Mouse (Mus musculus) limb, embryonic 15.5 days (tissue): ENCODE data around the gene Cox8b. TPM values are rescaled to one million over a fixed set of nuclear protein-coding genes. Genes with fewer than 3 reads are reported as not detected.
A peak's percentile ranks its signal among the peaks of the same experiment; 100 is the strongest.

Experiments used
- ATAC-seq: fragments of 200-750 bp; cut with Nextera tagmentation; 2 replicates; pipeline ENCODE4 v1.8.0; 2017; ENCODE audit warnings: low read depth, moderate TSS enrichment; ENCODE audit not compliant: insufficient number of reproducible peaks, low FRiP score, low TSS enrichment
- H3K27ac ChIP-seq: fragments of 300-500 bp; sonication (generic); 2 replicates; pipeline ENCODE4 v1.5.1; 2015; ENCODE audit warnings: moderate library complexity, mild to moderate bottlenecking, inconsistent platforms
- H3K27me3 ChIP-seq: fragments of 300-500 bp; sonication (generic); 2 replicates; pipeline ENCODE4 v1.6.1; 2015; ENCODE audit warnings: inconsistent platforms
- H3K36me3 ChIP-seq: fragments of 300-500 bp; sonication (generic); 2 replicates; pipeline ENCODE4 v1.6.1; 2015; ENCODE audit warnings: inconsistent platforms
- H3K4me1 ChIP-seq: fragments of 300-500 bp; sonication (generic); 2 replicates; pipeline ENCODE4 v1.6.1; 2015; ENCODE audit warnings: inconsistent platforms
- H3K4me2 ChIP-seq: fragments of 300-500 bp; sonication (generic); 2 replicates; pipeline ENCODE4 v1.6.1; 2015; ENCODE audit warnings: mild to moderate bottlenecking, inconsistent platforms
- H3K4me3 ChIP-seq: fragments of 300-500 bp; sonication (generic); 2 replicates; pipeline ENCODE4 v1.5.1; 2015; ENCODE audit warnings: mild to moderate bottlenecking, inconsistent platforms
- H3K9ac ChIP-seq: fragments of 300-500 bp; sonication (generic); 2 replicates; pipeline ENCODE4 v1.6.1; 2015; ENCODE audit warnings: inconsistent platforms
- H3K9me3 ChIP-seq: fragments of 300-500 bp; sonication (generic); 2 replicates; pipeline ENCODE4 v1.6.1; 2016; ENCODE audit warnings: inconsistent platforms
- WGBS: fragments of 180-500 bp; shearing (Covaris S2); methylation state at CpG from one replicate; pipeline ENCODE4 v1.1.7; 2015; 5-methylcytosine and 5-hydroxymethylcytosine counted together
- polyA plus RNA-seq: library from polyadenylated mRNA; unstranded; fragments of >200 nt; fragmentation: Nextera tagmentation; extraction: Ambion mirVana; gene quantifications from 2 replicates; pipeline ENCODE4 v1.2.1, GENCODE M21; 2015

Cox8b gene
- polyA plus RNA-seq, result 19.6 and 58.3 TPM in 2 replicates

DNA sequence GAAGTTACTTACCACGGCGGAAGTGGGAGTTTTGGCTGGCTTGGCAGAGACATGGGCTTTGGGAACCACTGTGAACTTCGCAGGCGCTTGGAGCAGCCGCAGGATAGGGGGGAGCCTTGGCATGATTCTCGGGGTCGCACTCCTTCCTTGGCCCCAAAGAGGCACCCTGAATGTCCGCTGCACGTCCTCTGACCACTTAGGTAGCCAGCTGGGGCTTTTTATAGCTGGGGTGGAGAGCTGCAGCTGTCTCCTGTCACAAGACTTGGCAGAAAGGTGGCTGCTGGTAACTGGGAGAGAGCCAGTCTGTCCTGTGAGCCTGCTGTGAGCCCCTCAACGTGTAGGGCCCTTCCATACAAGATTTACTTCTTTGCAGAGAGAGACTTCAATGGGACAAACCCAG is at the start of gene Cox8b:
Gene Cox8b (minus strand): TSS at position 227 of the 400 bp plus-strand sequence.
- Histone ChIP-seq H3K4me2 (no peak within 1 kb of the TSS), H3K36me3 (peaks cover 40% of the 10 kb centered on the region), H3K27me3 (no peaks in the 10 kb centered on the region), H3K9me3 (no peaks in the 10 kb centered on the region), H3K4me1 (0 out of 2 replicates have a peak, but pooled peaks cover 7% of the 10 kb centered on the region), H3K4me3 (no peak within 1 kb of the TSS), H3K27ac (peak within 1 kb of the TSS; percentile 8; the same call in 1 of the 2 replicates), H3K9ac (no peak within 1 kb of the TSS)
- 68% methylated on average over 10 of the region's 10 CpGs for WGBS
- no peak for ATAC-seq

DNA sequence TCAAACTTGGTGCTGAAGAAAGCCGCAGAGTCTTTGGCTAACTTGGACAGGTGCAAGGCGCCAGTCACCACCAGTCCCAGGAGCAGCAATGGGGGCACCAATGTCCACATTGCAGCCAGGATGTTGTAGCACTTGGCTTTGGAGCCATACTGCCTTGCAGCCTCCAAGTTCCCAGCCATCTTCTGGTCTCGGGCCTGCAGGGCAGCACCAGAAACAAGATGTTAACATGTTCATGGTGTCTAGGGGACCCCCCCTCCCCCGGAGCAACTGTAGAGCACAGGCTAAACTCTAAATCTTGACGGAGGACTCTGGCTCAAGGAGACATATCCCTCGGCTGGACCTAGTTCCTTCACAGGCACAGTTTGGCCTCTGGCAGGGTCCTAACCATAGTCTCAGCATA is 49.0 kb upstream of the Cox8b start:
- Histone ChIP-seq H3K36me3 (peaks cover 61% of the 10 kb centered on the region), H3K9ac (no peak overlapping the region), H3K4me1 (peaks cover 45% of the 10 kb centered on the region), H3K27me3 (no peaks in the 10 kb centered on the region), H3K27ac (no peak overlapping the region), H3K4me3 (no peak overlapping the region), H3K4me2 (no peak overlapping the region), H3K9me3 (no peaks in the 10 kb centered on the region)
- no peak for ATAC-seq
- WGBS, result 83% methylated on average over 6 of the region's 6 CpGs

DNA sequence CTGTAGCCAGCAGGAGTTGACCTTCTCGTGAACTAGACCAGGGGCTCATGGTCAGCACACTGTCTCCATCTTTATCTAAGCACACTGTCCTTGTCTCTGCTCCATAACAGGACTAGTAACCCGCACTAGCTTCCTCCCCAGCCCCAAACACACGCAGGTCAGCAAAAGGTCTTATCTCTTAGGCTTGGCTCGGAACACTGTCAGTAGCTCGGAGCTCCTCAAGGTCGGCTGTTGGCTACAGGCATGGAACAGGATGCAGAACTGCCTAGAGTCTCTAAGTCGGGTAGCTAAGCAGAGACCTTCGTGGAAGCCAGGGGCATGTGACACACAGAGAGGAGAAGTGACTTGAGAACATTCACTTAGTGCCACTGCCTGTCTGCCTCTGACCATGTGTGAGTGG is 47.9 kb upstream of the Cox8b start:
- H3K9me3 ChIP-seq, result no peaks in the 10 kb centered on the region
- H3K4me3 ChIP-seq, result no peak overlapping the region
- no peak overlapping the region for H3K4me2 ChIP-seq
- peaks cover 36% of the 10 kb centered on the region for H3K4me1 ChIP-seq
- 81% methylated on average over 8 of the region's 8 CpGs for WGBS
- H3K9ac ChIP-seq, result no peak overlapping the region
- peaks cover 60% of the 10 kb centered on the region for H3K36me3 ChIP-seq
- H3K27me3 ChIP-seq, result no peaks in the 10 kb centered on the region
- no peak overlapping the region for H3K27ac ChIP-seq
- no peak for ATAC-seq

DNA sequence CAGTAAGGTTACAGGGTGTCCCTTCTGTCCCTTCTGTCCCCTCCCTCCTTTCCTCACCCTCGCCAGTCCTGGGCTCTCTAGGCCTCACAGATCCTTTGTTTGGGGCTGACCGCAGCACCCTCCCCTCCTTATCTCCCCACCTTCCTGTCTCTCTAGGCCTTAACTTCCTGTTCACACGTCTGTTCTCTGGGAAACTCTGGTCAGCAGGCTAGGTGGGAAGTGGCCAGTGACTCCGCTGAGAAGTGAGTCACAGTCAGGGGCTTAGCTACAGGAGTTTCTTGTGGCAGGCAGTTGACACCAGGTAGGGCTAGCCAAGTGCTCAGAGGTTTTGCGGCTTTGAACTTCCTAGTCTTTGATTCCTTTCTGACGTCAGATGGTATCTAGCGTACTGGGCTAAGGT is 46.7 kb upstream of the Cox8b start:
- no peak overlapping the region for H3K4me3 ChIP-seq
- 57% methylated on average over 7 of the region's 7 CpGs for WGBS
- peaks cover 56% of the 10 kb centered on the region for H3K36me3 ChIP-seq
- H3K27me3 ChIP-seq, result no peaks in the 10 kb centered on the region
- no peak overlapping the region for H3K4me2 ChIP-seq
- H3K9me3 ChIP-seq, result no peaks in the 10 kb centered on the region
- H3K9ac ChIP-seq, result no peak overlapping the region
- H3K4me1 ChIP-seq, result peaks cover 36% of the 10 kb centered on the region
- H3K27ac ChIP-seq, result no peak overlapping the region
- no peak for ATAC-seq

DNA sequence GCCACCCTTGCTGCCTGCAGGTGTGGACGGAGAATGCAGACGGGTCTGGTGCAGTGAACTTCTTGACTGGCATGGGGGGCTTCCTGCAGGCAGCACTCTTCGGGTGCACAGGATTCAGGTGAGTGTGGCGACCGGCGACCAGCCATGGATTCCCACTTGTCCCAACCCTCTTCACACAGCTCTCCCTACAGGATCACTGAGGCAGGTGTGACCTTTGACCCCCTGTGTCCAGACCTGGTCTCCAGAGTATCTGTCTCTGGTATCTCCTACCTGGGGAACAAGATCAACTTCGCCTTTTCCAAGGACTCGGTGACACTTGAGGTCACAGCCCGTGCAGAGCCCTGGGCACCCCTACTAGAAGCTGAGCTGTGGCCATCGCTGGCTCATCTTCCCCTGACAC is 46.1 kb upstream of the Cox8b start:
- no peak overlapping the region for H3K27ac ChIP-seq

DNA sequence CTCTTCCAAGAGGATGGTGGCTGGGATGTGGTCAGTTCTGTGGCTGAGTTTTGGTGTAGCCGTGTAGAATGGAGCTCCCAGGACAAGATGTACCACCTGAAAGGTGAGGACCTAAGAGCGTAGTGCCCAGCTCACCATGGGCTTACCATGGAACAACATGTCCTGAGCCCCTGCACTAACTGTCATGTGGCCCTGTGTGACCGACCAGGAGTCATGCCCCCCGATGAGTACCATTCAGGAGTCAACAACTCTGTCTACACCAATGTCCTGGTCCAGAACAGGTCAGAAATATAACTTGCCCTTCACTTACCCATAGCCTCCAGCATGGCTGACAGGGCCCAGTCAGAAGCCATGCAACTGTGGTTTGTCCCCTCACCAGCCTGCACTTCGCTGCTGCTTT is 45.0 kb upstream of the Cox8b start:
- H3K9ac ChIP-seq, result no peak overlapping the region
- no peak overlapping the region for H3K27ac ChIP-seq
- no peaks in the 10 kb centered on the region for H3K9me3 ChIP-seq
- H3K27me3 ChIP-seq, result no peaks in the 10 kb centered on the region
- H3K4me3 ChIP-seq, result no peak overlapping the region
- H3K4me1 ChIP-seq, result peaks cover 23% of the 10 kb centered on the region
- 93% methylated on average over 5 of the region's 5 CpGs for WGBS
- no peak for ATAC-seq
- H3K36me3 ChIP-seq, result peaks cover 56% of the 10 kb centered on the region
- H3K4me2 ChIP-seq, result no peak overlapping the region

More for the DNA sequence above, 46.1 kb upstream of the Cox8b start:
- H3K36me3 ChIP-seq, result peaks cover 56% of the 10 kb centered on the region
- no peaks in the 10 kb centered on the region for H3K27me3 ChIP-seq
- H3K4me1 ChIP-seq, result peaks cover 29% of the 10 kb centered on the region
- no peak overlapping the region for H3K9ac ChIP-seq
- H3K4me2 ChIP-seq, result no peak overlapping the region
- WGBS, result 93% methylated on average over 10 of the region's 10 CpGs
- no peaks in the 10 kb centered on the region for H3K9me3 ChIP-seq
- no peak for ATAC-seq
- H3K4me3 ChIP-seq, result no peak overlapping the region

DNA sequence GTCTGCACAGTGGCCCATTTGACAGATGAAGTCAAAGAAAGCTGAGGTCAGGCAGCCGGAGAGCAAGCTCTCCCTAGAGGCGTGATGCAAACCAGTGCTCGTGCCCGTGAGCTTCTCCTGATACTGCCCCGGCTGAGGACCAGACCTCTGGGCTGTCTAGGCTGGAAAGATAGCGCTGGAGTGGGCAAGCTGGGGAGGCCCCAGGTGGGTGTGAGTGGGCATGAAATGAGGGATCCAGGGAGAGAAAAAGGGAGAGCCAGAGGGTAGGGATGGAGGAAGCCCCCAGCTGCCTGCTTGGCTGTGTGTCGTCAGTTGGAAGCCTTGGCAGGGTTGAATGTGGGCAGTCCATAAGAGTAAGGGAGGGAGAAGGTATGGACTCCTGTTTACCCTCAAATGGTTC is 44.0 kb upstream of the Cox8b start:
- no peak overlapping the region for H3K4me2 ChIP-seq
- WGBS, result 82% methylated on average over 7 of the region's 7 CpGs
- H3K9me3 ChIP-seq, result no peaks in the 10 kb centered on the region
- H3K27me3 ChIP-seq, result no peaks in the 10 kb centered on the region
- peaks cover 28% of the 10 kb centered on the region for H3K4me1 ChIP-seq
- peaks cover 48% of the 10 kb centered on the region for H3K36me3 ChIP-seq
- no peak for ATAC-seq
- H3K4me3 ChIP-seq, result no peak overlapping the region
- no peak overlapping the region for H3K27ac ChIP-seq
- no peak overlapping the region for H3K9ac ChIP-seq

DNA sequence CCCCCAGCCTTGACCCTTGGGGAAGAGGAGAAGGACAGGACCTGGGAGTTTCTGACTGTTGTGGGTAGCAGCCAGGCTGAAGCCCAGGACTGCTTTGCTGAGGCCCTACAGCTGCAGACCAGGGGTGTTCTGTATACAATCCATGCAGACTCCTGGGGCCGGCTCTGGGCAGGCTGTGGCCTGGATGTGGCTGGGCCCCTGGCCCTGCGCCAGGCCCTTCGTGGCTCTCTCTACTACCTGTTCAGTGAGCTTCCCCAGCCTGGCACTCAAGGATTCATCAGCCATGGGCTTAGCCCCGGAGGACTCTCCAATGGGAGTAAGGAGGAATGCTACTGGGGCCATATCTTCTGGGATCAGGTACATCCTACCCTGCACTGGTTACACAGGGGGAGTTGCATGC is 43.1 kb upstream of the Cox8b start:
- Histone ChIP-seq H3K4me2 (no peak overlapping the region), H3K4me1 (peaks cover 33% of the 10 kb centered on the region), H3K27ac (peak overlapping the region; percentile 97), H3K27me3 (no peaks in the 10 kb centered on the region), H3K36me3 (peaks cover 39% of the 10 kb centered on the region), H3K9ac (no peak overlapping the region), H3K9me3 (no peaks in the 10 kb centered on the region), H3K4me3 (no peak overlapping the region)
- ATAC-seq, result no peak
- WGBS, result 74% methylated on average over 4 of the region's 4 CpGs

DNA sequence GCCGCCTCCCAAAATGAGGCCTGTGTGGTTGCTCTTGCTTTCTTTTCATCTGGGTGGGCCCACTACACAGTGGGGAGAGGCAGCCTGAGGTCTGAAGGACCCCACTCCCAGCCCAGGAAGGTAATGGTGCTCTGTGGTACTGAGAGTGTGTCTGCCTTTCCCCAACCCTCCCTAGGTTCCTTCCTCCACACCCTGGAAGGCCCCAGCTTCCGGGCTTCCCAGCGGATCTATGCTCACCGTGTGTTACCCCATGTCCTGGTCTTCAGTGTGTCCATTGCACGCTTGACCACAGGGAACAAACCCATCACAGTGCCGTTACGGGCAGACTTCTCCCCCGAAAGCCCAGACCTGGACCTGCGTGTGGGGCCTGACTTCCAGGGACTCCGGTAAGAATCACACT is 42.6 kb upstream of the Cox8b start:
- peaks cover 33% of the 10 kb centered on the region for H3K4me1 ChIP-seq
- H3K9ac ChIP-seq, result no peak overlapping the region
- peak overlapping the region; percentile 56; the same call in 1 of the 2 replicates for H3K4me3 ChIP-seq
- peaks cover 34% of the 10 kb centered on the region for H3K36me3 ChIP-seq
- no peaks in the 10 kb centered on the region for H3K27me3 ChIP-seq
- WGBS, result 87% methylated on average over 10 of the region's 10 CpGs
- no peak overlapping the region for H3K4me2 ChIP-seq
- peak overlapping the region; percentile 97 for H3K27ac ChIP-seq
- no peaks in the 10 kb centered on the region for H3K9me3 ChIP-seq
- ATAC-seq, result no peak

DNA sequence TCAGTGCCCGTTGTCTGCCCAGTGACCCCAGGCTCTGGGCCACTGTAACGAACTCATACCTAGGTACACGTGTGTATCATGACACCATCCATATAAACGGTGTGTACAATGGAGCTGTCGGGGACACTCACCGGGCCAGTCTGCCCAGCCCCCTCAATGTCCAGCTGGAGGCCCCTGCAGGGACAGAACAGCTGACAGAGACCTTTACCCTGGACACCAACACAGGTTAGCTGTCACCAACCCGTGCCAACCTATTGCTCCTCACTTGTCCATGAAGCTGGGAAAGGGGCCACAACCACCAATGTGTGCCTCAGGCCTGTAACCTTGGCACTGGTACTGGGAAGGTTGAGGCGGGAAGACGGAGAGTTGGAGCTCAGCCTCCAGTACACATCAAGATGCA is 42.1 kb upstream of the Cox8b start:
- 56% methylated on average over 9 of the region's 9 CpGs for WGBS
- Histone ChIP-seq H3K36me3 (peaks cover 29% of the 10 kb centered on the region), H3K9me3 (no peaks in the 10 kb centered on the region), H3K9ac (peak overlapping the region; percentile 71), H3K4me2 (peak overlapping the region; percentile 65), H3K4me3 (peak overlapping the region; percentile 56), H3K27ac (peak overlapping the region; percentile 97), H3K4me1 (peaks cover 33% of the 10 kb centered on the region), H3K27me3 (no peaks in the 10 kb centered on the region)
- ATAC-seq, result no peak

DNA sequence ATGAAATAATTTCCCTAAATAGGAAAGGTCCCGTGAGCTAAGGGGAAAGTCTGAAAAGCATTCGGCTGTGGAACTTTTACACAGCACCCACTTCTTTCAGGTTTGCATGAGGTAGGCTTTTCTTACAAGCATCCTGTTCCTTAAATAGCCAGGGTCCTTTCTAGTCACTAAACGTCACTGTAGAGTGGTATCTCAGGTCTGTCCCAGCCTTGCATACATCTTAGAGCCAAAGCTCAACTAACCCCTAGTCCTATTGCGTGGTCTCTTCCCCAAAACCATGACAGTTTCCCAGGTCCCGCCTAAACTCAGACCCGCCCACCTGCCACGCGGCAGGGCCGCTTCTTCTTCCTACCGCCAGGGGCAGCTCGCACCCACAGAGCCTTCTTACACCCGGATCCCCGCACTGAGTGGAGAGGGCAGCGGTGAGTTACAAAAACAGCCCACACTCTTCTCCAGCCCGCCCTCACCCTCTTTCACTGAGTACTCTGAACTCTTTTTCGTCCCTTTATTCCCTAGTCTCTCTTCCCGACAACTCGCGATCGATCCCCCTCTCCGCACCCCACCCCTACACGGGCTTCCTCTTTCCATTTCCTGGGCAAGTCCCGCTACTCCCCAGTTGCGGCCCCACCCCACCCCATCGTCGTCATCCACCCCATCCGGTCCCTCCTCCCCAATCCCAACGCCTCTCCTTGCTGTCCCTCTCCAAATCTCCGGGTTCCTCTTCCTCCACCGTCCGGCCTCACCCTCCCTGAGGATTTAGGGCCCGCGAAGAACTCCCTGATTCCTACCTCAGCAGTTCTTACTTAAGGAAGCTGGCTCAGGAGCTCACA is 41.2 kb upstream of the Cox8b start, which contains the start of gene Pgghg:
Gene Pgghg (plus strand): TSS at position 170 of the 830 bp plus-strand sequence.
- peak; percentile 89 for ATAC-seq
- H3K4me2 ChIP-seq, result peak within 1 kb of the TSS; percentile 65
- H3K4me1 ChIP-seq, result peaks cover 33% of the 10 kb centered on the region
- H3K36me3 ChIP-seq, result peaks cover 20% of the 10 kb centered on the region
- H3K27ac ChIP-seq, result peak within 1 kb of the TSS; percentile 97
- H3K27me3 ChIP-seq, result no peaks in the 10 kb centered on the region; the same call in 1 of the 2 replicates
- 1% methylated on average over 33 of the region's 33 CpGs for WGBS
- peak within 1 kb of the TSS; percentile 56 for H3K4me3 ChIP-seq
- H3K9ac ChIP-seq, result peak within 1 kb of the TSS; percentile 71
- no peaks in the 10 kb centered on the region for H3K9me3 ChIP-seq

DNA sequence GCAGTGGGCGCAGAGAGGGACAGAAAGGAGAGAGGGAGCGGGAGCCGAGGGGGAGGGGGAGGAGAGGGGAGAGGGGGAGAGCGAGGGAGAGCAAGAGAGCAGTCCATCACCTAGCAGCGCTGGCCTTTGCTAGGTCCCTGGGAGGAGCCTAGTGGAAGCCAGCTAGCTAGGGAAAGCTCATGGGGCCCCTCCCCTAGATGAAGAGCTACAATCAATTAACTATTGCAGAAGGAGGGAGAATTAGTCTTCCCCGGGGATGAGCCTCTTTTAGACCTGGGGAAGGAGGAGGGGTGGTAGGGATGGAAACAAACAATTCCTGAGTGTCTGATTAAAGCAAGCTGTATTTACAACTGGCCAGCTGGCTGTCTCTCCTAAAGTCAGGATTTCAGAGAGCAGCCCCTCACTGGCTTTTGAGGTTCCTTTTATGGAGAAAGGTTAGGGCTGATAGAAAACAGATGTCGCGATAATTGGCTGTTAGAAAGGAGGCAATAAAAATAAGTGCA is 39.5 kb upstream of the Cox8b start:
- peak; percentile 21; the same call in 1 of the 2 replicates for ATAC-seq
- peak overlapping the region; percentile 97 for H3K27ac ChIP-seq
- peak overlapping the region; percentile 30 for H3K4me2 ChIP-seq
- peaks cover 8% of the 10 kb centered on the region; the same call in 1 of the 2 replicates for H3K27me3 ChIP-seq
- H3K9ac ChIP-seq, result no peak overlapping the region
- peaks cover 33% of the 10 kb centered on the region for H3K4me1 ChIP-seq
- H3K36me3 ChIP-seq, result peaks cover 3% of the 10 kb centered on the region; the same call in 1 of the 2 replicates
- no peaks in the 10 kb centered on the region for H3K9me3 ChIP-seq
- H3K4me3 ChIP-seq, result no peak overlapping the region; the same call in 1 of the 2 replicates
- 3% methylated on average over 8 of the region's 8 CpGs for WGBS
